Mouse (Mus musculus) gastrocnemius, adult 2 months (tissue): ENCODE measurements around the gene Ap5s1. TPM values are rescaled to one million over a fixed set of nuclear protein-coding genes. Genes with fewer than 3 reads are reported as not detected.
"Not testable (repeated sequence)": the region's sequence is repeated elsewhere in the genome, so short reads cannot be mapped to it uniquely, and the experiment has no call there.

Source experiments
- DNase-seq: peaks from one replicate; pipeline ENCODE4 v3.0.0; 2022
- H3K27ac ChIP-seq: fragments of 200-600 bp; 2 replicates; pipeline ENCODE4 v1.8.1; 2022; ENCODE audit warnings: mild to moderate bottlenecking
- H3K4me3 ChIP-seq: fragments of 200-600 bp; 2 replicates; pipeline ENCODE4 v1.8.1; 2022; ENCODE audit warnings: mild to moderate bottlenecking, moderate library complexity
- CTCF ChIP-seq: fragments of 200-600 bp; IDR thresholded peaks from 2 replicates; pipeline ENCODE4 v1.8.1; 2022; ENCODE audit warnings: antibody characterized with exemption, mild to moderate bottlenecking, moderate library complexity
- intact Hi-C: fragments of 180-260 bp; cut with DNase I; formaldehyde crosslinking; loops from one replicate; pipeline ENCODE4 v1.15.1; 2025
- total RNA-seq, 2 experiments: library from RNA; stranded (reverse); gene quantifications; 2 replicates each; pipeline ENCODE4 v1.2.3; 2021

The Ap5s1 gene
- total RNA-seq, 2 experiments from 2014 or later, result 15.6 to 21.0 TPM

DNA sequence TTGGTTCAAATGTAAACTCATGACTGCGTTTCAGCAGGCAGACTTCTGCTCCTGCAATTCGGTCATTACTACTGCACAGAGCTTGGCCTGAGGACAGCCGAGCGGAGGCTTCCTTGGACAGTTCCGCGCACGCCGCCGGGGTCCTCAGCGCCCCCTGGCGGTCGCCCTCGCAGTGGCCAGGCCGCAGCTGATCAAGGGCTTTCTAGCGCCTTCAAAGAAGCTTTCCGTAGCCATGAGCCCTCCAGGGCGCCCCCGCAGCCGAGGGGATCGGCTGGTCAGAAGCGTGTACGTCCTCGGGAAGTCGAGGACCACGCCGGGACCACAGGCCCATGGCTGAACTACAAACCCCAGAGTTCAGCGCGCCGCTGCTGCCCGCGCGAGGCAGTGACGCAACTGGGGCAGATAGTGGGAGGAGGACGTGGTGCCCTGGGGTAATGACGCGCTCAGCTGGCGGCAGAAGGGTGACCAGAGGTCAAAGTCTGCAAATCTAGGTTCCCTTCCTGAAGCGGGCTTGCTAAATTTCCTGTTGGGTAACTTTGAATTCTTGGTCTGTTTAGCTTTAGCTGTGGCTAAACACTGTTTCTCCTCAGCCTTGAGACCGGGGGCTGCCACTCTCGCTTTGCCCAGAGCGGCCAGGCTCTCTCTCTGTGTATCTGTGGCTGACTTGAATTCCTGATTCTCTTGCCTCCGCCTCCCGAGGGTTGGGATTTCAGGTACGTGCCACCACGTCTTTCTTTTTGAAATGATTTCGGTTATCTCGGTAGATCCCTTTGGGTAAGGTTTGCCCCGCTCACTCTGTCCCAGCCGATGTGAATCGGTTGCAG lies 3.3 kb downstream of the Ap5s1 start:
- DNase-seq, result peak; percentile 98
- no peak; the same call in 1 of the 2 replicates for TF ChIP-seq CTCF
- Histone ChIP-seq H3K27ac (peak overlapping the region; percentile 100), H3K4me3 (peak overlapping the region; percentile 82)
- intact Hi-C loops, result loop anchor here (2.0 to 5.0 kb wide), 2 partner anchors 33 to 115 kb away; no protein-coding TSS in a partner anchor

DNA sequence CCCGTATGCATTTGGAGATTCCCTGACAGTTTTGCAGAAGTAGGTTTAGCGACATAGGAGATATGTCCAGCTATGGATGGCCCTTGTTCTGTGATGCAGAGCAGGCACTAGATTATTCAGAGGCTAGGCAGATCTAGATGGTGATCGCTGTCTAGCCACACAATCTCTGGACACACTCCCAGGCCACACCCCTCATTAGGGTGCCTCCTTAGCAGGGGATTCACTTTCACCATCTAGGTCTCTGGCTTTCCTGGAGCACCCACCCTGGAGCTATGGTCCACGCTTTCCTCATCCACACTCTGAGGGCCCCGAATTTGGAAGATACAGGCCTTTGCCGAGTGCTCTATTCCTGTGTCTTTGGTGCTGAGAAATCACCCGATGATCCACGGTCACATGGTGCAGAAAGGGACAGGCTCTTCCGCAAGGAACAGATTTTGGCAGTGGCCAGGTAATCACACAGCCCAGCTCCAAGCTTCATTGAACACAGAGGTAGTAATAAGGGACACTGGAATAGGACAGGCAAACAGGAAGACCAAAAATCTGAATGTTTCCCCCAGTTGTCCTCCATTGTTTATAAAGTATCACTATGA lies 4.2 kb downstream of the Ap5s1 start:
- peak overlapping the region; percentile 82 for H3K4me3 ChIP-seq
- H3K27ac ChIP-seq, result peak overlapping the region; percentile 100
- intact Hi-C loops, result loop anchor here (5.0 kb wide), 1 partner anchor 34 kb away; no protein-coding TSS in a partner anchor
- TF ChIP-seq CTCF, result no peak
- peak; percentile 60 for DNase-seq

DNA sequence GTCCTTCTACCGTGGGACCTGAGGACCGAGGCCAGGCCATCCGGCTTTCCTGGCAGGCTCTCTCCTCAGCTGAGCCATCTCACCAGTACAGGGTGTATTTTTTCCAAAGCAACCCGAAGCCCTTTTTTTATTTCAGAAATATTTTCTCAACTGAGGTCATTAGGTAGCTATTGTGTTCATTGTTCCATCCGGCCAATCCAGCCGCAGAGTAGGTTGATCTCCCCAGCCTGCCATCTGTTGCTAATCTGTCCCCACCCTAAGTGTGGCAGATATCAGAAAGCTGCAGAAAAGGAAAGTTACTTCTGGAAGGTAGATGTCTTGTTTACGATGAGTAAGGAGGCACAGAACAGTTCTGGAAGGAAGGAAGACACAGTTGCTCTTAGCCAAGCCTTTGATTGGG lies 6.9 kb downstream of the Ap5s1 start:
- intact Hi-C loops, result loop anchor here (5.0 kb wide), 1 partner anchor 36 kb away; no protein-coding TSS in a partner anchor
- peak overlapping the region; percentile 73 for H3K27ac ChIP-seq
- no peak overlapping the region for H3K4me3 ChIP-seq
- no peak for TF ChIP-seq CTCF
- DNase-seq, result peak; percentile 45

GRCm38 (mm10) chr2:131215941-131216858 lies 9.3 kb downstream of the Ap5s1 start:
- H3K4me3 ChIP-seq, result 0 out of 2 replicates have a peak overlapping the region, but pooled peaks have one; percentile 7
- intact Hi-C loops, result no loop called here
- H3K27ac ChIP-seq, result peak overlapping the region; percentile 84
- TF ChIP-seq CTCF, result no peak
- DNase-seq, result no peak

- no peak for TF ChIP-seq CTCF
- Histone ChIP-seq H3K27ac (no peak overlapping the region), H3K4me3 (no peak overlapping the region)
- no peak for DNase-seq
- intact Hi-C loops, result no loop called here
These were observed 13.2 kb downstream of the Ap5s1 start for GRCm38 (mm10) chr2:131220030-131220429.

DNA sequence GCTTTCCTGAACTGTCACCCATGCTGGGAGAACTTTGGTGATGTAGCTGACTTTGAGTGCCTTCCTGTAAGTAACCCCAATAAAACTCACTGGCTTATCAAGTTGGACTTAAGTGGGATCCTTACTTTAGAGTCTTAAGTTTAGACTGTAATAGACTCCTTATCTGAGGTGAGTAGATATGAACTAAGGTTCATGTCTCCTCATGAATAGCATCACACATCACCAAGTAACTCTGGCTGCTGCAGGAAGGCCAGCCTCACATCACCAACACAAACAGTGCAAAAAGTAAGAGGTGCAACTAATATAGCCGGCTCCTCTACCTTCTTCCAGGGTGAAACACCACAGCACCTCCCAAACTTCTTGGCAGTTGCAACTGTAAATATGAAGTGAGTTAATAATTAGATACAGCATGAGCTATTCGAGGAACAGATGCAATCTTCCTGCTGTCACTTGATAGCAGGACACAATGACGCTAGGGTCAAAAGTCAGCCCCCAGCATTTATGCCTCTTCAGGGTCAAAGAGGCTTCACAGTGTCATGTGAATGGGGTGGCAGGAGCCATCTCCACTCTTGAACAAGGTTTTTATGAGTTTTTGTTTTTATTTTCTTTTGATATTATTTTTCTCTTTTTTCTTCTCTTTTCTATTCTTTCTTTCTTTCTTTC lies 15.1 kb downstream of the Ap5s1 start:
- TF ChIP-seq CTCF, result no peak
- intact Hi-C loops, result no loop called here
- no peak for DNase-seq
- Histone ChIP-seq H3K4me3 (no peak overlapping the region), H3K27ac (no peak overlapping the region)

- intact Hi-C loops, result no loop called here
- H3K4me3 ChIP-seq, result no peak overlapping the region
- DNase-seq, result no peak
- H3K27ac ChIP-seq, result no peak overlapping the region
- no peak for TF ChIP-seq CTCF
These were observed 15.7 kb downstream of the Ap5s1 start for GRCm38 (mm10) chr2:131222562-131222961.

DNA sequence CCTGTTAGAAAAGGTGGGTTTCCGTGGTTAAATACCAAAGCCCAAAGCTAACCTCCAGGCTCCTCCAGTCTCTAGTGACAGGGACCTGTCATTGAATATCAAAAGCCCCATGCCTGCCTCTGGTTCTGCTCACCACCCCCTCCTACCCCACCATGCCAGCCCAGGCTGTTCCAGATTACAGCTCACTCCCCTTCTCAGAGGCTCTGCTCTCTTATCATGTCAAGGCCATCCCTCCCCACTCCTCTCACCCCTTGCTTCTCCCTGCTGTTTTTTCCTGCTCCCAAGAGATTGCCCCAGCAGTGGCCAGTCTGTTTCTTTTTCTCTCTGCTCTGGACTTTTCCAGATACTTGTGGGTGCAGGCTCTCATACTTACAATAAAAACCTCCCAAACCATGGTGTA lies 16.7 kb downstream of the Ap5s1 start:
- intact Hi-C loops, result no loop called here
- TF ChIP-seq CTCF, result no peak
- Histone ChIP-seq H3K4me3 (no peak overlapping the region), H3K27ac (no peak overlapping the region)
- no peak for DNase-seq

DNA sequence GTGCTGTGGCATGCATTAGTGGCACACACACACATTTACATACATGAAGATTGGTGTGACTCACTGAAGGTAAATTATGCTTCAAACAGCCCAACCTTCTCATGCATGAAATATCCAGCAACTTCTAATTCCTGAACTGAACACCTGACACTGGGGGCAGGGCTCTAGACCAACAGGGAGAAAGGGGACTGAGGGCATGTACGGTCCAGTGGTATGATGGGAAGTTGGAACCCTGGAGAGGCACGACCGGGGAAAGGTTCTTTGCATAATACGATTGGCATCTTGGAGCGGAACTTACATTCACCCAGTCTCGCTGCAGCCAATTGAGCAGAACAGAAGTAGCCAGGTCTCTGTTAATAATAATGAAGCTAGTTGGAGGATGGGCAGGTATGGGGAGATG lies 18.3 kb downstream of the Ap5s1 start:
- no peak for DNase-seq
- intact Hi-C loops, result no loop called here
- no peak overlapping the region for H3K27ac ChIP-seq
- H3K4me3 ChIP-seq, result no peak overlapping the region
- TF ChIP-seq CTCF, result no peak

GRCm38 (mm10) chr2:131226669-131227068 lies 19.8 kb downstream of the Ap5s1 start:
- H3K27ac ChIP-seq, intact Hi-C loops, DNase-seq, H3K4me3 ChIP-seq: not testable (repeated sequence)

- Histone ChIP-seq H3K4me3 (no peak overlapping the region), H3K27ac (no peak overlapping the region)
- DNase-seq, result no peak
- intact Hi-C loops, result no loop called here
- no peak for TF ChIP-seq CTCF
These were observed 20.4 kb downstream of the Ap5s1 start for GRCm38 (mm10) chr2:131227243-131227642.

DNA sequence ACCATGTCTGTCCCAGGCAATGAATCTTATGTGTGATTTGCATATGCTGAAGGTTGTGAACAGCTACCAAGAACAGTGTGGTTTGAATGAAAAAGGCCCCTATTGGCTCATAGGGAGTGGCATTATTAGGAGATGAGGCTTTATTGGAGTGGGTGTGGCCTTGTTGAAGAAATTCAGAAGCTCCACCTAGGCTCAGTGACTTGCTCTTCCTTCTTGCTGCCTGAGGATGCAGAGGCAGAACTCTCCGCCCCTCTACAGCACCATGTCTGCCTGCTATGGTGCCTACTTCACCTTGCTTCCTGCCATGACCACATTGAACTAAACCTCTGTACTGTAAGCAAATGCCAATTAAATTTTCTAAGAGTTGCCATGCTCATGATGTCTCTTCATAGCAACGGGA lies 25.7 kb downstream of the Ap5s1 start:
- intact Hi-C loops, result no loop called here
- H3K4me3 ChIP-seq, result no peak overlapping the region
- DNase-seq, result no peak
- no peak overlapping the region for H3K27ac ChIP-seq
- no peak for TF ChIP-seq CTCF
